Mouse (Mus musculus) neural tube, embryonic 12.5 days (tissue): ENCODE measurements around the gene Bpifb1. TPM values are rescaled to one million over a fixed set of nuclear protein-coding genes. Genes with fewer than 3 reads are reported as not detected.

Experiments used
- ATAC-seq: fragments of 200-750 bp; cut with Nextera tagmentation; 2 replicates; pipeline ENCODE4 v1.8.0; 2017; ENCODE audit warnings: low read depth, mild to moderate bottlenecking, moderate TSS enrichment, moderate library complexity; ENCODE audit not compliant: low FRiP score
- H3K27ac ChIP-seq: fragments of 300-500 bp; sonication (generic); 2 replicates; pipeline ENCODE4 v1.5.1; 2016
- H3K27me3 ChIP-seq: fragments of 300-500 bp; sonication (generic); replicated peaks from 2 replicates; pipeline ENCODE4 v1.6.1; 2016; ENCODE audit warnings: mild to moderate bottlenecking
- H3K36me3 ChIP-seq: fragments of 300-500 bp; sonication (generic); 2 replicates; pipeline ENCODE4 v1.6.1; 2016; ENCODE audit warnings: mild to moderate bottlenecking
- H3K4me1 ChIP-seq: fragments of 300-500 bp; sonication (generic); 2 replicates; pipeline ENCODE4 v1.6.1; 2016
- H3K4me2 ChIP-seq: fragments of 300-500 bp; sonication (generic); replicated peaks from 2 replicates; pipeline ENCODE4 v1.6.1; 2016; ENCODE audit warnings: mild to moderate bottlenecking
- H3K4me3 ChIP-seq: fragments of 300-500 bp; sonication (generic); 2 replicates; pipeline ENCODE4 v1.5.1; 2016
- H3K9ac ChIP-seq: fragments of 300-500 bp; sonication (generic); 2 replicates; pipeline ENCODE4 v1.6.1; 2016; ENCODE audit warnings: mild to moderate bottlenecking
- H3K9me3 ChIP-seq: fragments of 300-500 bp; sonication (generic); 2 replicates; pipeline ENCODE4 v1.6.1; 2016; ENCODE audit warnings: mild to moderate bottlenecking
- WGBS: fragments of 180-500 bp; shearing (Covaris S2); methylation state at CpG from one replicate; pipeline ENCODE4 v1.1.7; 2016; 5-methylcytosine and 5-hydroxymethylcytosine counted together
- polyA plus RNA-seq: library from polyadenylated mRNA; unstranded; fragments of >200 nt; fragmentation: Nextera tagmentation; extraction: Ambion mirVana; gene quantifications from 2 replicates; pipeline ENCODE4 v1.2.1, GENCODE M21; 2016

The Bpifb1 gene
- polyA plus RNA-seq, 1 experiment from 2014 or later = not detected

GRCm38 (mm10) chr2:154185748-154186147 is 4.9 kb upstream of the Bpifb1 start:
- ATAC-seq = no peak
- Histone ChIP-seq H3K36me3 (no peaks in the 10 kb centered on the region), H3K4me1 (no peaks in the 10 kb centered on the region), H3K27me3 (no peaks in the 10 kb centered on the region), H3K4me2 (no peak overlapping the region), H3K9me3 (no peaks in the 10 kb centered on the region), H3K9ac (no peak overlapping the region), H3K27ac (no peak overlapping the region), H3K4me3 (no peak overlapping the region)
- WGBS = 82% methylated on average over 3 of the region's 3 CpGs

- Histone ChIP-seq H3K9me3 (no peaks in the 10 kb centered on the region), H3K4me3 (no peak overlapping the region), H3K27ac (no peak overlapping the region), H3K4me2 (no peak overlapping the region), H3K27me3 (no peaks in the 10 kb centered on the region), H3K36me3 (no peaks in the 10 kb centered on the region), H3K4me1 (no peaks in the 10 kb centered on the region), H3K9ac (no peak overlapping the region)
- WGBS = 47% methylated on average over 5 of the region's 5 CpGs
- ATAC-seq = no peak
Measured at GRCm38 (mm10) chr2:154187468-154187867, 3.1 kb upstream of the Bpifb1 start.

- no peak for ATAC-seq
- no peaks in the 10 kb centered on the region for H3K4me1 ChIP-seq
- 84% methylated on average over 7 of the region's 7 CpGs for WGBS
- H3K4me3 ChIP-seq = no peak overlapping the region
- no peak overlapping the region for H3K4me2 ChIP-seq
- H3K9ac ChIP-seq = no peak overlapping the region
- no peaks in the 10 kb centered on the region for H3K9me3 ChIP-seq
- H3K27me3 ChIP-seq = no peaks in the 10 kb centered on the region
- H3K27ac ChIP-seq = no peak overlapping the region
- H3K36me3 ChIP-seq = no peaks in the 10 kb centered on the region
Measured at GRCm38 (mm10) chr2:154189877-154190434, 662 bp upstream of the Bpifb1 start.

GRCm38 (mm10) chr2:154192141-154192540 is 1.5 kb downstream of the Bpifb1 start:
- H3K27ac ChIP-seq = no peak overlapping the region
- WGBS = 81% methylated on average over 2 of the region's 2 CpGs
- no peaks in the 10 kb centered on the region for H3K27me3 ChIP-seq
- no peak overlapping the region for H3K9ac ChIP-seq
- ATAC-seq = no peak
- no peak overlapping the region for H3K4me3 ChIP-seq
- no peaks in the 10 kb centered on the region for H3K4me1 ChIP-seq
- no peaks in the 10 kb centered on the region for H3K36me3 ChIP-seq
- no peaks in the 10 kb centered on the region for H3K9me3 ChIP-seq
- H3K4me2 ChIP-seq = no peak overlapping the region

GRCm38 (mm10) chr2:154193071-154193470 is 2.5 kb downstream of the Bpifb1 start:
- WGBS = 91% methylated on average over 4 of the region's 4 CpGs
- no peak for ATAC-seq
- H3K4me2 ChIP-seq = no peak overlapping the region
- H3K9me3 ChIP-seq = no peaks in the 10 kb centered on the region
- no peak overlapping the region for H3K27ac ChIP-seq
- no peaks in the 10 kb centered on the region for H3K27me3 ChIP-seq
- H3K36me3 ChIP-seq = no peaks in the 10 kb centered on the region
- no peak overlapping the region for H3K9ac ChIP-seq
- no peaks in the 10 kb centered on the region for H3K4me1 ChIP-seq
- no peak overlapping the region for H3K4me3 ChIP-seq

GRCm38 (mm10) chr2:154193994-154194504 is 3.4 kb downstream of the Bpifb1 start:
- ATAC-seq = no peak
- H3K4me2 ChIP-seq = no peak overlapping the region
- H3K9me3 ChIP-seq = no peaks in the 10 kb centered on the region
- WGBS = 80% methylated on average over 5 of the region's 5 CpGs
- no peak overlapping the region for H3K27ac ChIP-seq
- no peaks in the 10 kb centered on the region for H3K36me3 ChIP-seq
- H3K4me1 ChIP-seq = no peaks in the 10 kb centered on the region
- no peaks in the 10 kb centered on the region for H3K27me3 ChIP-seq
- no peak overlapping the region for H3K9ac ChIP-seq
- H3K4me3 ChIP-seq = no peak overlapping the region

- Histone ChIP-seq H3K27ac (no peak overlapping the region), H3K27me3 (no peaks in the 10 kb centered on the region), H3K4me3 (no peak overlapping the region), H3K9me3 (no peaks in the 10 kb centered on the region), H3K4me1 (no peaks in the 10 kb centered on the region), H3K36me3 (no peaks in the 10 kb centered on the region), H3K9ac (no peak overlapping the region), H3K4me2 (no peak overlapping the region)
- no peak for ATAC-seq
- 93% methylated on average over 9 of the region's 9 CpGs for WGBS
Measured at GRCm38 (mm10) chr2:154197036-154197435, 6.4 kb downstream of the Bpifb1 start.

- Histone ChIP-seq H3K4me2 (no peak overlapping the region), H3K36me3 (no peaks in the 10 kb centered on the region), H3K9me3 (no peaks in the 10 kb centered on the region), H3K9ac (no peak overlapping the region), H3K27me3 (no peaks in the 10 kb centered on the region), H3K4me1 (no peaks in the 10 kb centered on the region), H3K27ac (no peak overlapping the region), H3K4me3 (no peak overlapping the region)
- 91% methylated on average over 4 of the region's 4 CpGs for WGBS
- no peak for ATAC-seq
Measured at GRCm38 (mm10) chr2:154204630-154205029, 14.0 kb downstream of the Bpifb1 start.

- WGBS = 70% methylated on average over 7 of the region's 7 CpGs
- Histone ChIP-seq H3K4me2 (no peak overlapping the region), H3K9me3 (no peaks in the 10 kb centered on the region), H3K27ac (no peak overlapping the region), H3K27me3 (no peaks in the 10 kb centered on the region), H3K9ac (no peak overlapping the region), H3K4me1 (no peaks in the 10 kb centered on the region), H3K36me3 (no peaks in the 10 kb centered on the region), H3K4me3 (no peak overlapping the region)
- no peak for ATAC-seq
Measured at GRCm38 (mm10) chr2:154206908-154207307, 16.3 kb downstream of the Bpifb1 start.

GRCm38 (mm10) chr2:154209112-154209511 is 18.5 kb downstream of the Bpifb1 start:
- no peaks in the 10 kb centered on the region for H3K4me1 ChIP-seq
- H3K27ac ChIP-seq = no peak overlapping the region
- H3K9ac ChIP-seq = no peak overlapping the region
- no peak for ATAC-seq
- 26% methylated on average over 3 of the region's 3 CpGs for WGBS
- H3K4me2 ChIP-seq = no peak overlapping the region
- H3K9me3 ChIP-seq = no peaks in the 10 kb centered on the region
- no peak overlapping the region for H3K4me3 ChIP-seq
- no peaks in the 10 kb centered on the region for H3K36me3 ChIP-seq
- H3K27me3 ChIP-seq = no peaks in the 10 kb centered on the region

- Histone ChIP-seq H3K4me1 (no peaks in the 10 kb centered on the region), H3K36me3 (no peaks in the 10 kb centered on the region), H3K9me3 (no peaks in the 10 kb centered on the region), H3K27me3 (no peaks in the 10 kb centered on the region), H3K4me2 (no peak overlapping the region), H3K27ac (no peak overlapping the region), H3K9ac (no peak overlapping the region), H3K4me3 (no peak overlapping the region)
- whole genome bisulfite sequencing = 67% methylated on average over 1 of the region's 1 CpGs
- no peak for ATAC-seq
Measured at GRCm38 (mm10) chr2:154211121-154211520, 20.5 kb downstream of the Bpifb1 start.

- H3K4me1 ChIP-seq = no peaks in the 10 kb centered on the region
- H3K27me3 ChIP-seq = no peaks in the 10 kb centered on the region
- no peak overlapping the region for H3K4me3 ChIP-seq
- ATAC-seq = no peak
- H3K27ac ChIP-seq = no peak overlapping the region
- WGBS = 91% methylated on average over 4 of the region's 4 CpGs
- no peak overlapping the region for H3K4me2 ChIP-seq
- H3K9ac ChIP-seq = no peak overlapping the region
- no peaks in the 10 kb centered on the region for H3K9me3 ChIP-seq
- no peaks in the 10 kb centered on the region for H3K36me3 ChIP-seq
Measured at GRCm38 (mm10) chr2:154211881-154212280, 21.3 kb downstream of the Bpifb1 start.

GRCm38 (mm10) chr2:154215191-154215590 is 24.6 kb downstream of the Bpifb1 start:
- Histone ChIP-seq H3K4me3 (no peak overlapping the region), H3K9me3 (no peaks in the 10 kb centered on the region), H3K27me3 (no peaks in the 10 kb centered on the region), H3K9ac (no peak overlapping the region), H3K36me3 (no peaks in the 10 kb centered on the region), H3K27ac (no peak overlapping the region), H3K4me1 (no peaks in the 10 kb centered on the region), H3K4me2 (no peak overlapping the region)
- ATAC-seq = no peak
- WGBS = 22% methylated on average over 5 of the region's 5 CpGs
